Mouse (Mus musculus) T-helper 17 cell (primary cell): ENCODE data around the gene St3gal6.

Source experiments
- in situ Hi-C, 2 experiments: fragments of 300-600 bp; cut with MboI, MseI; formaldehyde crosslinking; loops; 1 replicate in 1 of 2; 2 replicates in 1 of 2; pipeline ENCODE4 v1.15.1; 2025; ENCODE audit warnings: high pct_unique_total_duplicates in 2 of 2

The St3gal6 gene

DNA sequence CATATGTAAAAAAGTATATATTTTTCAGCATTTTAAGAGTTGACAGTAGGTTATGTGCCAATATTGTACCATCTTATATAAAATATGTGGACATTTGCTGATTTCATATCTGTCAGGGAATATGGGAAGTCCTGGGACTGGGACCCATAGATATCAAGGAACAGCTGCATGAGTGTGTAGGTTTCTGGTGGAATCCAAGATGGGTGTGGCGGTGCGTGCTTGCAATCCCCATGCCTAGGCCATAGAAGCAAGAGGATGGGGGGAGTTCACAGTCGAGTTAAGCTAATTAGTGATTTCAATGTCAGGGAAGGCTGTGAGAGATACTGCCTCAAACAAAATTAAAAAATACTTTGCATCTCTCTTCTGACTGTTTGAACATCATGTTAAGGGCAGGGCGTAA is 75.0 kb downstream of the St3gal6 start:
- in situ Hi-C loops, result loop anchor here (5.0 to 25.0 kb wide), 2 partner anchors 787 to 953 kb away; no protein-coding TSS in a partner anchor

- in situ Hi-C loops, result loop anchor here (5.0 to 25.0 kb wide), 2 partner anchors 784 to 956 kb away; no protein-coding TSS in a partner anchor
These were observed 77.5 kb downstream of the St3gal6 start for GRCm38 (mm10) chr16:58446281-58447259.

DNA sequence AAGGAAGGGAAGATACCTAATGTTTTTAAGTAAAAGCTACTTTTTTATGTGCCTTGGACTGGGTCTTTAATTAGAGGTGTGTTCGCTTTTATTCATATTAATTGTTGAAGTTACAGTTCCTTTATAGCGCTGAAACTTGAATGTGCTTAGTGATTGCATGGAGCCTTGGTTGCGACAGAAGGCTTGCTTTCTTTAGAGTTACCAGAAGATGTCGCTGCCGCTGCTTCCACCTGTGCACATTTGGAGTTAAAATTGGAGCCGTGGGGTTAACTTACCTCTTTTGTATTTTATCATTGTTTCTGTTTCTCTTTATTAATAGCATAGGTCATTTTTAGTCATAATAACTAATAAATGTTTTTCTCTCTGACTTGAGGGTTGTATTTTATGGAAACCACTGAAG is 79.3 kb downstream of the St3gal6 start:
- in situ Hi-C loops, result loop anchor here (5.0 to 25.0 kb wide), 2 partner anchors 782 to 958 kb away; no protein-coding TSS in a partner anchor

DNA sequence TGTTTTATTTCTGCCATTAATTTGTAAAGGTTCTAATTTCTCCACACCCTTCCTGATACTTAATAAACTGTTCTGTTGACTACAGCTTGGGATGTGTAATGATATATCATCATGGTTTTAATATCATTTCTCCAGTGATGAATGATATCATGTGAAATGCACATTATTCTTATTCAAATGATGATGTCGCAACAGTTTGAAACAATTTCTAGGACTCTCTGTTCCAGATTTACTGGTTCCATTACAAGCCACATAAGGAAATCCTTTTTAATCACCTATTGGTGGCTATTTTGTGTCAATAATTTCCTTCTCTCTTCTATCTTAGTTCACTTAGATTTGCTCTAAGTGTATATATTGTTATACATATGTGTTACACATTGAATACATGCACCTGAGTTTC is 91.7 kb downstream of the St3gal6 start:
- in situ Hi-C loops, result loop anchor here in 1 of 2 experiments (25.0 kb wide), 1 partner anchor 770 kb away; no protein-coding TSS in a partner anchor

- in situ Hi-C loops, result loop anchor here in 1 of 2 experiments (25.0 kb wide), 1 partner anchor 768 kb away; no protein-coding TSS in a partner anchor
These were observed 93.8 kb downstream of the St3gal6 start for GRCm38 (mm10) chr16:58430246-58430645.

DNA sequence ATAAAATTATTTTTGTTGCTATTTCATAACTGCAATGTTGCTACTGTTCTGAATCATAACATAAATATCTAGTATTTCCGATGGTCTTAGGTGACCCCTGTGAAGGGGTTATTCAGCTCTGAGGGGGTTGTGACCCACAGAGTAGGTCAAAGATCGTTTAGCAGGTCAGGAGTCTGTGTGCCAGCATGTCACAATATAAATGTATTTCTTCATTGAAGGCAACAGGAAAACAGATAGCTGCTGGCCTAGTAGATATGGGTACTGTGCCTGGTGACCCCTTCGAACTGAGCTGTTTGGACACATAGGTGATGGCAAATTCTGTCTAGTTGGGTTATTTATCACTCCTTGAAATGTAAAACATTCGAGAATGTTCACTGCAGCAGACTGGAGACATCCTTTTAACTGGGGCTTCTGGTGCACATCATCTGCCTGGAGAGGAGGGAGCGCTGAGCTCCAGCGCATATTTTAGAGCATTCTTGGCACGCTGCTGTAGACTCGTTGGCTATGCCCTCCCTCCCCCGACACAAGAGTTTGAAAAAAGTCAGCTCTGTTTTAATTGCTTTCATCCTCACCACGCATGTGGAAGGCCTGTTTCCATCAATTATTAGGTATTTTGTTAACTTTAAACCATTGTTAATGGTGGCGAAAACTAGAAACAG is 102.2 kb downstream of the St3gal6 start:
- in situ Hi-C loops, result no loop called here
